Mouse (Mus musculus) MEL (cell line): ENCODE measurements around the gene Gstp2. TPM values are rescaled to one million over a fixed set of nuclear protein-coding genes. Genes with fewer than 3 reads are reported as not detected.

Experiments
- DNase-seq: peaks from one replicate; pipeline ENCODE4 v3.0.0; 2011; ENCODE audit warnings: low read depth, low spot score
- H3K27ac ChIP-seq: 2 replicates; pipeline ENCODE4 v1.5.1; 2012; ENCODE audit warnings: low read depth, mild to moderate bottlenecking, control low read depth, low read length, moderate library complexity; ENCODE audit not compliant: control insufficient read depth
- H3K27me3 ChIP-seq, 2 experiments: fragments of 150-350 bp in 1 of 2; sonication (generic) in 1 of 2; 2 replicates each; pipeline ENCODE4 v1.6.1; 2012; ENCODE audit warnings: low read length in 2 of 2, mild to moderate bottlenecking in 2 of 2, improper control_type of control experiment in 1 of 2, moderate library complexity in 1 of 2; ENCODE audit not compliant: insufficient read depth in 2 of 2, control insufficient read depth in 1 of 2
- H3K36me3 ChIP-seq, 2 experiments: 2 replicates each; pipeline ENCODE4 v1.6.1; 2012 to 2014; ENCODE audit warnings: low read length in 2 of 2, improper control_type of control experiment in 1 of 2, inconsistent platforms in 1 of 2, mild to moderate bottlenecking in 1 of 2; ENCODE audit not compliant: insufficient read depth in 2 of 2, control insufficient read depth in 1 of 2
- H3K4me1 ChIP-seq, 2 experiments: fragments of 150-350 bp in 1 of 2; sonication (generic) in 1 of 2; 2 replicates each; pipeline ENCODE4 v1.6.1; 2012; ENCODE audit warnings: low read length in 2 of 2, improper control_type of control experiment in 1 of 2, mild to moderate bottlenecking in 1 of 2; ENCODE audit not compliant: insufficient read depth in 2 of 2, control insufficient read depth in 1 of 2
- H3K4me3 ChIP-seq, 2 experiments: fragments of 150-350 bp in 1 of 2; sonication (generic) in 1 of 2; 2 replicates each; pipeline ENCODE4 v1.5.1; 2012; ENCODE audit warnings: low read depth in 2 of 2, low read length in 2 of 2, mild to moderate bottlenecking in 2 of 2, moderate library complexity in 2 of 2, control low read depth in 1 of 2, improper control_type of control experiment in 1 of 2; ENCODE audit not compliant: control insufficient read depth in 1 of 2, insufficient read depth in 1 of 2
- H3K79me2 ChIP-seq: 2 replicates; pipeline ENCODE4 v1.6.1; 2012; ENCODE audit warnings: mild to moderate bottlenecking, low read length, moderate library complexity; ENCODE audit not compliant: control insufficient read depth, poor library complexity, insufficient read depth
- H3K9ac ChIP-seq: 2 replicates; pipeline ENCODE4 v1.6.1; 2012; ENCODE audit warnings: low read depth, mild to moderate bottlenecking, control low read depth, low read length, moderate library complexity; ENCODE audit not compliant: control insufficient read depth, poor library complexity, severe bottlenecking
- H3K9me3 ChIP-seq: fragments of 150-350 bp; sonication (generic); replicated peaks from 2 replicates; pipeline ENCODE4 v1.6.1; 2012; ENCODE audit warnings: mild to moderate bottlenecking, low read length, improper control_type of control experiment, moderate library complexity; ENCODE audit not compliant: insufficient read depth
- BHLHE40 ChIP-seq: IDR thresholded peaks from 2 replicates; pipeline ENCODE4 v1.6.1; 2012; ENCODE audit warnings: low read depth, mild to moderate bottlenecking, inconsistent platforms, low read length, improper control_type of control experiment, borderline replicate concordance
- CHD2 ChIP-seq: IDR thresholded peaks from 2 replicates; pipeline ENCODE4 v1.6.1; 2011; ENCODE audit warnings: low read length, improper control_type of control experiment
- CTCF ChIP-seq, 3 experiments: IDR thresholded peaks in 2 of 3; conservative IDR thresholded peaks in 1 of 3; 2 replicates each; pipeline ENCODE4 v1.5.1; 2011 to 2012; ENCODE audit warnings: low read length in 3 of 3, low read depth in 2 of 3, mild to moderate bottlenecking in 2 of 3, improper control_type of control experiment in 1 of 3, inconsistent platforms in 1 of 3, mixed read lengths in 1 of 3, moderate library complexity in 1 of 3; ENCODE audit not compliant: control insufficient read depth in 1 of 3, insufficient read depth in 1 of 3, poor library complexity in 1 of 3, severe bottlenecking in 1 of 3
- E2F4 ChIP-seq: IDR thresholded peaks from 2 replicates; pipeline ENCODE4 v1.6.1; 2011; ENCODE audit warnings: low read depth, low read length, improper control_type of control experiment, borderline replicate concordance
- EP300 ChIP-seq, 2 experiments: IDR thresholded peaks; 2 replicates each; pipeline ENCODE4 v1.6.1; 2011; ENCODE audit warnings: improper control_type of control experiment in 2 of 2, low read length in 2 of 2, low read depth in 1 of 2, mild to moderate bottlenecking in 1 of 2
- ETS1 ChIP-seq: IDR thresholded peaks from 2 replicates; pipeline ENCODE4 v1.6.1; 2012; ENCODE audit warnings: low read depth, mild to moderate bottlenecking, inconsistent platforms, low read length, improper control_type of control experiment, moderate library complexity
- GABPA ChIP-seq: IDR thresholded peaks from 2 replicates; pipeline ENCODE4 v1.6.1; 2012; ENCODE audit warnings: low read depth, mild to moderate bottlenecking, inconsistent platforms, low read length, improper control_type of control experiment, moderate library complexity
- GATA1 ChIP-seq: IDR thresholded peaks from 2 replicates; pipeline ENCODE4 v1.6.1; 2011; ENCODE audit warnings: low read depth, low read length, improper control_type of control experiment
- HCFC1 ChIP-seq: IDR thresholded peaks from 2 replicates; pipeline ENCODE4 v1.6.1; 2012; ENCODE audit warnings: low read depth, mild to moderate bottlenecking, inconsistent platforms, low read length, improper control_type of control experiment, moderate library complexity
- JUND ChIP-seq: IDR thresholded peaks from 2 replicates; pipeline ENCODE4 v1.6.1; 2011; ENCODE audit warnings: low read depth, mild to moderate bottlenecking, improper control_type of control experiment, low read length
- MAX ChIP-seq: IDR thresholded peaks from 2 replicates; pipeline ENCODE4 v1.6.1; 2011; ENCODE audit warnings: low read length, improper control_type of control experiment
- MAZ ChIP-seq: IDR thresholded peaks from 2 replicates; pipeline ENCODE4 v1.6.1; 2012; ENCODE audit warnings: low read depth, mild to moderate bottlenecking, inconsistent platforms, low read length, improper control_type of control experiment
- MEF2A ChIP-seq: IDR thresholded peaks from 2 replicates; pipeline ENCODE4 v1.6.1; 2014; ENCODE audit warnings: low read depth, mild to moderate bottlenecking, inconsistent platforms, low read length, improper control_type of control experiment; ENCODE audit not compliant: poor library complexity, insufficient replicate concordance, severe bottlenecking; ENCODE audit errors: extremely low read depth
- MYB ChIP-seq: IDR thresholded peaks from 2 replicates; pipeline ENCODE4 v1.6.1; 2011; ENCODE audit warnings: mild to moderate bottlenecking, low read depth, low read length, improper control_type of control experiment
- MYC ChIP-seq: IDR thresholded peaks from 2 replicates; pipeline ENCODE4 v1.6.1; 2011; ENCODE audit warnings: low read depth, mild to moderate bottlenecking, low read length, improper control_type of control experiment, moderate library complexity
- NRF1 ChIP-seq: IDR thresholded peaks from 2 replicates; pipeline ENCODE4 v1.6.1; 2014; ENCODE audit warnings: low read depth, mild to moderate bottlenecking, inconsistent platforms, low read length, improper control_type of control experiment, moderate library complexity; ENCODE audit not compliant: poor library complexity, insufficient read depth, severe bottlenecking
- POLR2A ChIP-seq, 2 experiments: IDR thresholded peaks; 2 replicates each; pipeline ENCODE4 v1.6.1; 2011 to 2012; ENCODE audit warnings: low read length in 2 of 2, mild to moderate bottlenecking in 2 of 2, control low read depth in 1 of 2, improper control_type of control experiment in 1 of 2, low read depth in 1 of 2, moderate library complexity in 1 of 2; ENCODE audit not compliant: control insufficient read depth in 1 of 2, insufficient read depth in 1 of 2, poor library complexity in 1 of 2
- POLR2AphosphoS2 ChIP-seq: IDR thresholded peaks from 2 replicates; pipeline ENCODE4 v1.6.1; 2011; ENCODE audit warnings: low read length, improper control_type of control experiment
- RAD21 ChIP-seq: IDR thresholded peaks from 2 replicates; pipeline ENCODE4 v1.6.1; 2011; ENCODE audit warnings: mild to moderate bottlenecking, low read depth, low read length, improper control_type of control experiment
- RCOR1 ChIP-seq: IDR thresholded peaks from 2 replicates; pipeline ENCODE4 v1.6.1; 2012; ENCODE audit warnings: low read depth, mild to moderate bottlenecking, inconsistent platforms, low read length, improper control_type of control experiment
- SIN3A ChIP-seq: IDR thresholded peaks from 2 replicates; pipeline ENCODE4 v1.6.1; 2012; ENCODE audit warnings: low read length, improper control_type of control experiment, inconsistent platforms
- SMC3 ChIP-seq: IDR thresholded peaks from 2 replicates; pipeline ENCODE4 v1.6.1; 2011; ENCODE audit warnings: low read depth, low read length, improper control_type of control experiment
- TAL1 ChIP-seq: IDR thresholded peaks from 2 replicates; pipeline ENCODE4 v1.6.1; 2012; ENCODE audit warnings: mild to moderate bottlenecking, inconsistent platforms, low read length, moderate library complexity, mixed read lengths
- TBP ChIP-seq: IDR thresholded peaks from 2 replicates; pipeline ENCODE4 v1.8.0; 2011; ENCODE audit warnings: low read depth, low read length, improper control_type of control experiment
- TCF12 ChIP-seq: IDR thresholded peaks from 2 replicates; pipeline ENCODE4 v1.6.1; 2014; ENCODE audit warnings: low read depth, mild to moderate bottlenecking, inconsistent platforms, low read length, improper control_type of control experiment, moderate library complexity
- USF1 ChIP-seq: IDR thresholded peaks from 2 replicates; pipeline ENCODE4 v1.6.1; 2014; ENCODE audit warnings: low read depth, mild to moderate bottlenecking, inconsistent platforms, low read length, improper control_type of control experiment, moderate library complexity
- USF2 ChIP-seq, 2 experiments: IDR thresholded peaks; 2 replicates each; pipeline ENCODE4 v1.6.1; 2011 to 2012; ENCODE audit warnings: improper control_type of control experiment in 2 of 2, low read length in 2 of 2, borderline replicate concordance in 1 of 2, inconsistent platforms in 1 of 2, low read depth in 1 of 2, mild to moderate bottlenecking in 1 of 2; ENCODE audit not compliant: insufficient read depth in 1 of 2
- ZKSCAN1 ChIP-seq: IDR thresholded peaks from 2 replicates; pipeline ENCODE4 v1.6.1; 2012; ENCODE audit warnings: low read depth, mild to moderate bottlenecking, inconsistent platforms, low read length, improper control_type of control experiment, moderate library complexity
- ZNF384 ChIP-seq: IDR thresholded peaks from 2 replicates; pipeline ENCODE4 v1.6.1; 2012; ENCODE audit warnings: low read depth, mild to moderate bottlenecking, inconsistent platforms, low read length, improper control_type of control experiment
- polyA plus RNA-seq, 2 experiments: library from polyadenylated mRNA; stranded (reverse) in 1 of 2; unstranded in 1 of 2; fragments of >175 nt in 1 of 2; fragments of >200 nt in 1 of 2; gene quantifications; 2 replicates each; pipeline versions ENCODE4 v1.2.1 to v1.2.4; 2012; ENCODE audit warnings: low replicate concordance in 2 of 2, low read depth in 1 of 2; ENCODE audit not compliant: insufficient read length in 2 of 2, insufficient read depth in 1 of 2, missing spikeins in 1 of 2
- total RNA-seq: library from RNA; depleted of rRNA; stranded (reverse); fragments of 300-350 nt; gene quantifications from 2 replicates; pipeline ENCODE4 v1.2.3, GENCODE M21; 2012

Gene Gstp2
- total and polyA plus RNA-seq, 3 experiments, result 0.65 to 7.4 TPM; not detected in 1

GRCm38 (mm10) chr19:4013066-4013465, 32.8 kb downstream of the Gstp2 start:
- TF ChIP-seq ETS1 (0 out of 2 replicates have a peak, but pooled peaks have one; percentile 6), MAX (no peak), BHLHE40 (0 out of 2 replicates have a peak, but pooled peaks have one; percentile 1)
- peak overlapping the region; percentile 70 for H3K9ac ChIP-seq
- H3K9me3 ChIP-seq, result no peaks in the 10 kb centered on the region
- H3K36me3 ChIP-seq, result peaks cover 0 to 8% of the 10 kb centered on the region in 2 experiments; a peak in 2 of 4 replicates
- no peaks in the 10 kb centered on the region for H3K27me3 ChIP-seq
- DNase-seq, result no peak
- H3K27ac ChIP-seq, result peak overlapping the region; percentile 26; the same call in 1 of the 2 replicates
- H3K4me1 ChIP-seq, result peaks cover 0 to 7% of the 10 kb centered on the region in 2 experiments; a peak in 2 of 4 replicates
- peak overlapping the region; percentile 42 to 88 for H3K4me3 ChIP-seq
- peaks cover 10% of the 10 kb centered on the region for H3K79me2 ChIP-seq

GRCm38 (mm10) chr19:4012432-4013022, 33.3 kb downstream of the Gstp2 start, which contains the start of gene Ndufv1:
Gene Ndufv1 (minus strand): TSS chr19:4012806.
- peaks cover 10% of the 10 kb centered on the region for H3K79me2 ChIP-seq
- peak; percentile 97 for TF ChIP-seq HCFC1
- TF ChIP-seq RCOR1, result no peak
- TF ChIP-seq GATA1, result no peak
- TF ChIP-seq POLR2A (IDR thresholded peaks at IDR 0.05; ENCODE audit: control insufficient read depth in 1 of 2, insufficient read depth in 1 of 2, low read depth in 1 of 2, low read length in 2 of 2, poor library complexity in 1 of 2), result peak; percentile 74 to 92
- no peak for TF ChIP-seq CHD2
- no peak for TF ChIP-seq ZNF384
- TF ChIP-seq EP300 (IDR thresholded peaks at IDR 0.05; ENCODE audit: low read depth in 1 of 2, low read length in 2 of 2), result no peak
- no peak for TF ChIP-seq ETS1
- peak; percentile 18; the same call in 1 of the 2 replicates for TF ChIP-seq BHLHE40
- no peak for TF ChIP-seq GABPA
- TF ChIP-seq MEF2A, result no peak
- peak; percentile 96 for TF ChIP-seq SIN3A
- TF ChIP-seq ZKSCAN1, result no peak
- peak; percentile 56 for TF ChIP-seq RAD21
- peak; percentile 63 for TF ChIP-seq SMC3
- peak; percentile 61 for TF ChIP-seq USF1
- no peak for TF ChIP-seq USF2 (IDR thresholded peaks at IDR 0.05; ENCODE audit: borderline replicate concordance in 1 of 2, insufficient read depth in 1 of 2, low read depth in 1 of 2, low read length in 2 of 2)
- TF ChIP-seq MAZ, result peak; percentile 21; the same call in 1 of the 2 replicates
- TF ChIP-seq POLR2AphosphoS2, result peak; percentile 77
- peak; percentile 82 for TF ChIP-seq NRF1
- TF ChIP-seq MYB, result no peak
- peak; percentile 70 to 91 (median 73) for TF ChIP-seq CTCF (IDR thresholded peaks at IDR 0.05 in 2 of 3, conservative IDR thresholded peaks at IDR 0.05 in 1 of 3; ENCODE audit: control insufficient read depth in 1 of 3, insufficient read depth in 1 of 3, low read depth in 2 of 3, low read length in 3 of 3, poor library complexity in 1 of 3, severe bottlenecking in 1 of 3)
- TF ChIP-seq E2F4, result peak; percentile 62; the same call in 1 of the 2 replicates
- TF ChIP-seq MAX, result peak; percentile 82
- no peak for TF ChIP-seq TAL1
- no peak for TF ChIP-seq MYC
- TF ChIP-seq TCF12, result no peak
- peak; percentile 66; the same call in 1 of the 2 replicates for TF ChIP-seq TBP
- TF ChIP-seq JUND, result no peak

More at GRCm38 (mm10) chr19:4012432-4013022, 33.3 kb downstream of the Gstp2 start, which contains the start of gene Ndufv1:
- Histone ChIP-seq H3K36me3 (peaks cover 0 to 8% of the 10 kb centered on the region in 2 experiments; a peak in 2 of 4 replicates), H3K27me3 (no peaks in the 10 kb centered on the region), H3K9ac (peak within 1 kb of the TSS; percentile 78), H3K4me3 (peak within 1 kb of the TSS; percentile 77 to 88), H3K9me3 (no peaks in the 10 kb centered on the region), H3K27ac (peak within 1 kb of the TSS; percentile 49), H3K4me1 (peaks cover 0 to 7% of the 10 kb centered on the region in 2 experiments; a peak in 2 of 4 replicates)
- peak; percentile 99 for DNase-seq
